Mouse (Mus musculus): Measurements from ENCODE around the gene Cabp1. TPM values are rescaled to one million over a fixed set of nuclear protein-coding genes. Genes with fewer than 3 reads are reported as not detected.

Gene Cabp1
- polyA plus RNA-seq, 1 experiment from 2014 or later, result 2.6 TPM

DNA sequence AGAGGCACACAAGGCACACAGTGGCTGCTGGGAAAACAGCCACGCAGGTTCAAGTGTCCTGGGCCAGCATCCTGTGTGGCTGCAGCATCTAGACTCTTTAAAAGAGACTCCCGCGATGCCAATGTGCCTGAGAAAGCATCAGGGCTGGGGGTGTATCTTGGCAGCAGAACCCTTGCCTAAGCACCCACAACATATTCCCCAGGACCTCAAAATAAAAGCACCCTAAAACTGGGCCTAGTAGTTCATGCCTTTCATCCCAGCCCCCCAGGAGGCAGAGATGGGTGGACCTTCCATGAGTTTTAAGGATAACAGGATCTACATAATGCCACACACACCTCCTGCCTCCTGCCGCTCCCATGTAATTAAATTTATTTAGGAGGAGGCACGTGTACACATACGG, 40.3 kb upstream of the Cabp1 start:
- DNase-seq (no peak), ATAC-seq (ENCODE audit: insufficient read depth) (no peak)
- Histone ChIP-seq H3K9ac (no peak overlapping the region), H3K27ac (ENCODE audit: low read depth) (no peak overlapping the region), H3K36me3 (ENCODE audit: insufficient read depth) (0 out of 2 replicates have a peak, but pooled peaks cover 3% of the 10 kb centered on the region), H3K4me1 (ENCODE audit: insufficient read depth) (0 out of 2 replicates have a peak, but pooled peaks cover 4% of the 10 kb centered on the region), H3K4me2 (no peak overlapping the region), H3K27me3 (ENCODE audit: insufficient read depth, low read length) (peaks cover 13% of the 10 kb centered on the region), H3K4me3 (ENCODE audit: low read depth, low read length) (no peak overlapping the region), H3K9me3 (ENCODE audit: low read depth, low read length) (no peaks in the 10 kb centered on the region)
- no peak for TF ChIP-seq CTCF (IDR thresholded peaks at IDR 0.05; ENCODE audit: low read depth)
- WGBS, result 58% methylated on average over 6 of the region's 6 CpGs

DNA sequence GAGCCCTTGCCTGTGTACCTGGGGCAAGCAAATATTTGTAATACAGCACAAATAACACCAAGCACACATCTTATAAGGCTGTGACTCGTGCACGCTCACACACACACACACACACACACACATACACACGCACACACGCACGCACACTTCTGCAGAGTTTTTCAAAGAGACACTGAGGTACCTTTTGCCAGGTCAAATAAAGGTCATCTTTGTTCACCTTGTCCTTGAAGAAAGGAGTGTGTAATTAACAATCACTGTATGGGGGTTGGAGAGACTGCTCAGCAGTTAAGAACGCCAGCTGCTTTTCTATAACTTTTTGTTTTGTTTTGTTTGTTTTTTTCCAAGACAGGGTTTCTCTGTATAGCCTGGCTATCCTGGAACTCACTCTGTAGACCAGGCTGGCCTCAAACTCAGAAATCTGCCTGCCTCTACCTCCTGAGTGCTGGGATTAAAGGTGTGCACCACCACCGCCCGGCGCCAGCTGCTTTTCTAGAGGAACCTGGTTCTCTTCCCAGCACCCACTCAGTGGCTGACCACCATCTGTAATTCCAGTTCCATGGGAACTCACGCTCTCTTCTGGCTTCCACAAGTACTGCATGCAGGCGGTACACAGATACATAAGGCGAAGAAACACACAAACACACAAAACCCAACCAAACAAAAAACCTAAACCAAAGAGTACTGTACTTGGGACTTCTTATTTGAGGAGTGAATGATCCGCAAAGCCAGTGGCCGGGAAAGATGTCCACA, 39.0 kb upstream of the Cabp1 start:
- WGBS, result 82% methylated on average over 14 of the region's 14 CpGs
- ATAC-seq (ENCODE audit: insufficient read depth), result no peak
- no peak overlapping the region for H3K4me3 ChIP-seq (ENCODE audit: low read depth, low read length)

DNA sequence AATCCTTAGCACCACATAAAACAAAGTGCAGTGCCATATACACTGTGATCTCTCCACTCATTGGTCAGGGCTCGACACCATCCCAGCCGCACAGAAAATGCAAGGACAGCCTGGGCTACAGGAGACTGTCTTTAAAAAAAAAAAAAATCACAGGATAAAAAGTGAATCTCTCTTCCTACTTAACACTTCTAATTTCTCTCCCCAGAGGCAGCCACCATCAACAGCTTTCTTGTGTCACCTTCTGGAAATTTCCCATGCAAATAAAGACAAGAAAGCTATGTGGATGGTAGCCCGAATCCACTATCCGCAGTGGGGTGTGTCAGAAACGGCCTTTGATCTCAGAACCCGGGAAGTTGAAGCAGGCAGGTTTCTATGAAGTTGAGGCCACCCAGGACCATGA, 38.3 kb upstream of the Cabp1 start:
- ATAC-seq (ENCODE audit: insufficient read depth), result no peak
- WGBS, result 49% methylated on average over 6 of the region's 6 CpGs
- H3K4me3 ChIP-seq (ENCODE audit: low read depth, low read length), result no peak overlapping the region

More for the DNA sequence above, 39.0 kb upstream of the Cabp1 start:
- no peak overlapping the region for H3K27ac ChIP-seq (ENCODE audit: low read depth)
- H3K27me3 ChIP-seq (ENCODE audit: insufficient read depth, low read length), result peaks cover 13% of the 10 kb centered on the region
- no peak overlapping the region for H3K4me2 ChIP-seq
- H3K36me3 ChIP-seq (ENCODE audit: insufficient read depth), result no peaks in the 10 kb centered on the region
- H3K9me3 ChIP-seq (ENCODE audit: low read depth, low read length), result no peaks in the 10 kb centered on the region
- no peak for TF ChIP-seq CTCF (IDR thresholded peaks at IDR 0.05; ENCODE audit: low read depth)
- DNase-seq, result no peak
- H3K4me1 ChIP-seq (ENCODE audit: insufficient read depth), result no peaks in the 10 kb centered on the region
- H3K9ac ChIP-seq, result no peak overlapping the region

DNA sequence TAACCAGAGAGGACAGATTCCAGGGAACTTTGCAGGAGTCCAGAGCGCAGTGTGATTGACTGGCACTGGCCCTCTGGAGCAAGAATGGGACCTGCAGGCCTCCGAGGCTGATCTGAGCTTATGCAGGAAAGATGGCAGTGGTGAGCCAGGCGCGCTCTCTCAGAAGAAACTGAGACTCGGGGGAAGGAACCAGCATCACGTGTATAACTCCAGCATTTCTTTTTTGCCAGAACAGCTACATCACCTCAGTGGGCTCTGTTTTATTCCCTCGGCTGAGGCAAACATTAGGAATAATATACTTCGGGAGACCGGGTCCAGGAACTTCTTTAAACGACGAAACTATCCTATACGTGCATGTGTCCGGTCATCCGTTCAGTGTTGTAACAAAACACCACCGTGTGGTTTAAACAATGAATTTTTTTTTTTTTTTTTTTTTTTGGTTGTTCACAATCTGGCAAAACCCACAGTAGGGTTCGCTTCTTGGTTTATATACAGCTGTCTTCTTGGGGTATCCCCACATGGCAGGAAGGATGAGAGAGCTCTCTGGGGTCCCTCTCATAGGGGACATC, 37.5 kb upstream of the Cabp1 start:
- H3K27ac ChIP-seq (ENCODE audit: low read depth), result no peak overlapping the region
- TF ChIP-seq CTCF (IDR thresholded peaks at IDR 0.05; ENCODE audit: low read depth), result no peak
- no peak overlapping the region for H3K4me3 ChIP-seq (ENCODE audit: low read depth, low read length)
- no peak for DNase-seq
- H3K9ac ChIP-seq, result no peak overlapping the region
- H3K4me1 ChIP-seq (ENCODE audit: insufficient read depth), result no peaks in the 10 kb centered on the region
- H3K4me2 ChIP-seq, result no peak overlapping the region
- WGBS, result 29% methylated on average over 16 of the region's 16 CpGs
- H3K27me3 ChIP-seq (ENCODE audit: insufficient read depth, low read length), result peaks cover 13% of the 10 kb centered on the region
- ATAC-seq (ENCODE audit: insufficient read depth), result no peak
- H3K36me3 ChIP-seq (ENCODE audit: insufficient read depth), result no peaks in the 10 kb centered on the region
- H3K9me3 ChIP-seq (ENCODE audit: low read depth, low read length), result no peaks in the 10 kb centered on the region

More for the DNA sequence above, 38.3 kb upstream of the Cabp1 start:
- no peak overlapping the region for H3K4me2 ChIP-seq
- no peaks in the 10 kb centered on the region for H3K36me3 ChIP-seq (ENCODE audit: insufficient read depth)
- no peak overlapping the region for H3K9ac ChIP-seq
- DNase-seq, result no peak
- H3K27ac ChIP-seq (ENCODE audit: low read depth), result no peak overlapping the region
- H3K27me3 ChIP-seq (ENCODE audit: insufficient read depth, low read length), result peaks cover 13% of the 10 kb centered on the region
- TF ChIP-seq CTCF (IDR thresholded peaks at IDR 0.05; ENCODE audit: low read depth), result no peak
- no peaks in the 10 kb centered on the region for H3K9me3 ChIP-seq (ENCODE audit: low read depth, low read length)
- H3K4me1 ChIP-seq (ENCODE audit: insufficient read depth), result no peaks in the 10 kb centered on the region

DNA sequence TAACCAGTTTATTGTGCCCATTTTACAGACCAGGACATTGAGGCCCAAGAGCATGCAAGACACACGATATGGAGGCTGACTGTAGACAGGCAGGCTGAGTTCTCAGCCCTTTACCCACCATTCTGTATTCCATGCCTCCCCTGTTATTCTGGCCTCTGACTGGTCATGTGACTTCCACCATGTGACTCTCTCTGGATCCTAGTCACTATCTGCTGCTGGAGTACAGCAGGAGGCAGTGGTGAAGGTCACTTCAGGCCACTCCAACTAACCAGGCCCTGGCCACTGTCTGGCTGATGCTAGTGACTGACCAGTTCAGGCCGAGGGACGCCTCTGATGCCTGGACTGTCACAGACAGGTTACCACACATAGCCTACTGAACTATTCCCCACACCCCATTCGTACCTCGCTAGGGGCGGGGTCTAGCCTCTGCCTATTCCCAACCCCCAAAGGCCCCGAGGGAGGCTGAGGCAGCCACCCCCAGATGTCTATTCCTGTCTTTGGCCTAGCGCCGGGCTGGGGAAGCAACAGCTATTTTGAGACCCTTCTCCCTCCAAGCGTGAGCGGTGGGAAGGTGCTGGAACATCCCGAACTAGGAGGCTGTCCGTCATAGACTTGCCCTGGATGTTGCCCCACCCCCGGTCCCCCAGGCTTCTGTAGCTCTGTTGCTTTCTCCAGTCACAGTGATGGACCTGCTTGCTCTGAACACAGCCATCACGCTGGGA, 36.8 kb upstream of the Cabp1 start:
- Histone ChIP-seq H3K4me3 (ENCODE audit: low read depth, low read length) (no peak overlapping the region), H3K36me3 (ENCODE audit: insufficient read depth) (no peaks in the 10 kb centered on the region), H3K9me3 (ENCODE audit: low read depth, low read length) (no peaks in the 10 kb centered on the region), H3K9ac (no peak overlapping the region), H3K27ac (ENCODE audit: low read depth) (no peak overlapping the region), H3K4me2 (no peak overlapping the region), H3K4me1 (ENCODE audit: insufficient read depth) (no peaks in the 10 kb centered on the region), H3K27me3 (ENCODE audit: insufficient read depth, low read length) (peaks cover 13% of the 10 kb centered on the region)
- no peak for TF ChIP-seq CTCF (IDR thresholded peaks at IDR 0.05; ENCODE audit: low read depth)
- WGBS, result 56% methylated on average over 15 of the region's 15 CpGs
- ATAC-seq (ENCODE audit: insufficient read depth) (no peak; the same call in 1 of the 2 replicates), DNase-seq (no peak)

DNA sequence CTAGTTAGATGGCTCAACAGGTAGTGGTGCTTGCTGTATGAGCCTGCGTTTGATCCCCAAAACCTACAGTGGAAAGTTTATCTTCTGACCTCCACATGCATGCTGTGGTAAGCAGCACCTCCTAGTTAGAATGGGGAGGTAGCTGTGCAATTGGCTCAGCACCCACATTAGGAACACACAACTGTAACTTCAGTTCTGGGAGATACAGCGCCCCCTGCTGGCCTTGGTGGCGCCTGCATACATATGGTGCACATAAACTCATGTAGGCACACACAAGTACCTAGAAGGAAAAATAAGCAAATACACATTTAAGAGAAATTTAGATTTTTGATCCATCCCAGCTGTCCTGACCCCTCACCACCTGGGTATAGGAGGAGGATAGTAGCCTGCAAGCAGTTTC, 28.3 kb upstream of the Cabp1 start:
- TF ChIP-seq CTCF (IDR thresholded peaks at IDR 0.05; ENCODE audit: low read depth), result peak; percentile 44
- no peak overlapping the region for H3K4me2 ChIP-seq

More for the DNA sequence above, 28.3 kb upstream of the Cabp1 start:
- H3K9me3 ChIP-seq (ENCODE audit: low read depth, low read length), result no peaks in the 10 kb centered on the region
- no peak overlapping the region for H3K9ac ChIP-seq
- no peak overlapping the region for H3K4me3 ChIP-seq (ENCODE audit: low read depth, low read length)
- ATAC-seq (ENCODE audit: insufficient read depth) (no peak), DNase-seq (no peak)
- no peak overlapping the region for H3K27ac ChIP-seq (ENCODE audit: low read depth)
- 76% methylated on average over 3 of the region's 3 CpGs for WGBS
- no peaks in the 10 kb centered on the region for H3K27me3 ChIP-seq (ENCODE audit: insufficient read depth, low read length)
- no peaks in the 10 kb centered on the region for H3K36me3 ChIP-seq (ENCODE audit: insufficient read depth)
- no peaks in the 10 kb centered on the region for H3K4me1 ChIP-seq (ENCODE audit: insufficient read depth)
